Mouse (Mus musculus): ENCODE results near the gene Ldb1. TPM values are rescaled to one million over a fixed set of nuclear protein-coding genes. Genes with fewer than 3 reads are reported as not detected.

Gene Ldb1
- polyA plus RNA-seq, 1 experiment = 65.5 TPM

- Histone ChIP-seq H3K36me3 (ENCODE audit: control insufficient read depth) (peaks cover under 1% of the 10 kb centered on the region; the same call in 1 of the 2 replicates), H3K27me3 (ENCODE audit: control insufficient read depth) (peaks cover 41% of the 10 kb centered on the region), H3K4me1 (ENCODE audit: control insufficient read depth) (peaks cover 49% of the 10 kb centered on the region), H3K9me3 (ENCODE audit: control insufficient read depth, low read length) (no peaks in the 10 kb centered on the region), H3K4me3 (replicated peaks) (no peak overlapping the region)
- TF ChIP-seq TAL1 (IDR thresholded peaks at IDR 0.05; ENCODE audit: low read length) (no peak), GATA1 (IDR thresholded peaks at IDR 0.05; ENCODE audit: low read length) (no peak)
These were observed 2.4 kb upstream of the Ldb1 start for GRCm38 (mm10) chr19:46047426-46047825.

- H3K4me3 ChIP-seq (replicated peaks) = no peak overlapping the region
- peaks cover 2% of the 10 kb centered on the region; the same call in 1 of the 2 replicates for H3K36me3 ChIP-seq (ENCODE audit: control insufficient read depth)
- peaks cover 41% of the 10 kb centered on the region for H3K27me3 ChIP-seq (ENCODE audit: control insufficient read depth)
- no peaks in the 10 kb centered on the region for H3K9me3 ChIP-seq (ENCODE audit: control insufficient read depth, low read length)
- TF ChIP-seq GATA1 (IDR thresholded peaks at IDR 0.05; ENCODE audit: low read length) (no peak), TAL1 (IDR thresholded peaks at IDR 0.05; ENCODE audit: low read length) (no peak)
- H3K4me1 ChIP-seq (ENCODE audit: control insufficient read depth) = peaks cover 57% of the 10 kb centered on the region
These were observed 1.6 kb upstream of the Ldb1 start for GRCm38 (mm10) chr19:46046621-46047025.

DNA sequence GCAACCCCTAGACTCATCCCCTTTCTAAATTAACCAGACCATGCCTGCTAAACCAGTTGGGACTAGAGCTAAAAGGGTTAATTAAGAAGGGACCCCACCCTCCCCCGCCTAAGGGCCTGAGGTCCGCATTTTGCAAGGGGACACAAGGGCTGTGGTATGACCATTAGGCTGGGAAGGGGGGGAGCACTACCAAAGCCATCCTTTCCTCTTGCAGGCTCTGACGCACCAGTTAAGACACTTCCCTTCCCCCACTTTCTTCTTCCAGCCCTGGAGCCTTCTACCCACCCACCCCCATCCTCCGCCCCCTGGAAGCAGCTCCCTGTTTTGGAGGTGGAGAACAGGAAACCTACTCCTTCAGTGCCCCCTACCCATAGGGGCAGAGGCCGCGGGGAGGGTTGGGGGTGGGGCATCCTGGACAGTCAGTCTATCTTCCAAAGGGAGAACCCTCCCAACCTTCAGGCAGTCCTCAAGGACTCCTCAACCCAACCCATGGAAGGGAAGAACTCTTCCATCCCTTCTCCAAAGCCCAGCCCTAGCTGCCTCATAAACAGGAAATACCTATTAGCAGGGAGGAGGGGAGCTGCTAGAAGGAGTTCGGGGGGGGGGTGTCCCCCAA is 790 bp upstream of the Ldb1 start:
- peaks cover 4% of the 10 kb centered on the region for H3K36me3 ChIP-seq (ENCODE audit: control insufficient read depth)
- H3K9me3 ChIP-seq (ENCODE audit: control insufficient read depth, low read length) = no peaks in the 10 kb centered on the region
- peaks cover 66% of the 10 kb centered on the region for H3K4me1 ChIP-seq (ENCODE audit: control insufficient read depth)
- H3K27me3 ChIP-seq (ENCODE audit: control insufficient read depth) = peaks cover 41% of the 10 kb centered on the region
- peak overlapping the region; percentile 84 for H3K4me3 ChIP-seq (replicated peaks)
- no peak for TF ChIP-seq GATA1 (IDR thresholded peaks at IDR 0.05; ENCODE audit: low read length)
- TF ChIP-seq TAL1 (IDR thresholded peaks at IDR 0.05; ENCODE audit: low read length) = no peak

DNA sequence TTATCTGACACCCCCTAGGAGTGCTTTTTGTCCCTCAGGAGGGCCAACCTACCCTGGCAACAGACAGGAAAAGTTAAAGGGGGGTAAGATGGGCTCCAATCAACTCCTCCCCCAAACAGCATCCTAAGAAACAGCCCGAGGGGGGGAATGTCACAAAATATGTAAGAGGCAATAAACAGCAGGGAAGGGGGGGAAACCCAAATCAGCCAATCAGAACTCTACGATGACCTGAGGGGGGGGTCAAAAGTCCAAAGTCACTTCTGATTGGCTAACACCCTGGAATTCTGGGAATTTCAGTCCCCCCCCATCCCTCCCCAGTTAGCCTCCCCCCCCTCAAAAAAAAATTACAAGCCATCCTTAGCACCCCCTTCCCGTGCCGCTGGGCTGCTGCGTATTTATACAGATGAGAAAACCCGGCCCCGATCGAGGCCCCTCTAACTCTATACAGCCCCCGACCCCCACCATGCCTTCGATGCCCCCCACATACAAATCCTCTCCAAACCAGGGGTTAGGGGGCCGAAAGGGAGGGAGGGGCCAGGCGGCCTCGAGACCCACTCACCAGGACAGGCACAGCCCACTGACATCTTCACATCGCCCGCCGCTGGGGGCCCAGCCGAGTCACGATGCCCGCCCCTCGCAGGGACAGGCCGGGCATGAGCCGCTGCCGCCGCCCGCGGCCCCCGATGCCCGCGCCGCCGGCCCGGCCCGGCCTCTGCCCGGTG is 582 bp downstream of the Ldb1 start, which contains the start of gene Pprc1:
TSS of gene Pprc1 (plus strand) at position 616 of the 722 bp plus-strand sequence.
- H3K27me3 ChIP-seq (ENCODE audit: control insufficient read depth) = peaks cover 37% of the 10 kb centered on the region
- H3K36me3 ChIP-seq (ENCODE audit: control insufficient read depth) = peaks cover 4% of the 10 kb centered on the region
- H3K4me1 ChIP-seq (ENCODE audit: control insufficient read depth) = peaks cover 75% of the 10 kb centered on the region
- H3K9me3 ChIP-seq (ENCODE audit: control insufficient read depth, low read length) = no peaks in the 10 kb centered on the region
- TF ChIP-seq TAL1 (IDR thresholded peaks at IDR 0.05; ENCODE audit: low read length) (no peak), GATA1 (IDR thresholded peaks at IDR 0.05; ENCODE audit: low read length) (no peak)
- H3K4me3 ChIP-seq (replicated peaks) = peak within 1 kb of the TSS; percentile 84

DNA sequence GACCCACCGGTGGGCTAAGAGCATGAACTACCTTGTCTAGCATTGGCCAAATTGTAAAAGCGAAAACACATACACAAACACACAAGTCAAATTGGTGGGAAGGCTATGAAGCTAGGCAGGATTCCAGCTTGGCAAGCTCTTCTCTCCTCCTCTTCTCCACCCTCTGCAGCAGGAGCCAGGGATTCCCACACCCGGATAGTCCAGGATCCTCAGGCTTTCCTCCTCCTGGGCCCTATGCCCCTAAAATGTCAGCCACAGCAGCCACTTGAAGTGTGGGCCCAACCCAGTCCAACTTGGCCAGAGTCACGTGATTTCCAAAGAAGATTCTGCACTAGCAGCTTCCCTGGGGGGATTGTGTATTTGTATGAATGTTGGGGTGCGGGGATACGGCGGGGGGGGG is 1.6 kb downstream of the Ldb1 start:
- H3K4me1 ChIP-seq (ENCODE audit: control insufficient read depth) = peaks cover 81% of the 10 kb centered on the region
- peaks cover 34% of the 10 kb centered on the region for H3K27me3 ChIP-seq (ENCODE audit: control insufficient read depth)
- H3K4me3 ChIP-seq (replicated peaks) = no peak overlapping the region
- TF ChIP-seq TAL1 (IDR thresholded peaks at IDR 0.05; ENCODE audit: low read length) (no peak), GATA1 (IDR thresholded peaks at IDR 0.05; ENCODE audit: low read length) (no peak)
- H3K9me3 ChIP-seq (ENCODE audit: control insufficient read depth, low read length) = no peaks in the 10 kb centered on the region
- H3K36me3 ChIP-seq (ENCODE audit: control insufficient read depth) = peaks cover 6% of the 10 kb centered on the region

DNA sequence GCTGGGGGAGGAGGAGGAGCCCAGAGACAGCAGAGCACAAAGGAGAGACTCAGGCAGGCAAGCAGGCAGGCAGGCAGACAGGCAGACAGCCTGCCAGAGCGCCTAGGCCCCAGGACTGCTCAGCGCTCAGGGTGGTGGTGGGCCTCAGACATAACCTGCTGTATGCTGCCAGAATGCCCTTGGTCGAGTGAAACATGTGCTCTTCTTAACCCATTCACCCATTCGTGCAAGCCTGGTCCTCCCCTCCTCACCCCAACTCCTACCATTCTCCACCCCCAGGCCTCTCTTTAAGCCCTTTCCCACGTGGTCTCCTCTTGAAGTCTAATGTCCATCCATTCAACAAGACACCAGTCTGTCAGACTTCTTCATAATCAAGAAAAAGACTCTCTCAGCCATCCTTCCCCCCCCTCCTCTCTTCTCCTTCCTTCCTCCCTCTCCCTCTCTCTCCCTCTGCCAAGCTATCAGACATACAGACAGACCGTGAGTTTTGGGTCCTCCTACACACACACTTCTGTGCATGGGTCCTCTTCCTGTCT is 2.5 kb downstream of the Ldb1 start:
- TF ChIP-seq TAL1 (IDR thresholded peaks at IDR 0.05; ENCODE audit: low read length) = no peak
- no peak for TF ChIP-seq GATA1 (IDR thresholded peaks at IDR 0.05; ENCODE audit: low read length)
- peaks cover 7% of the 10 kb centered on the region for H3K36me3 ChIP-seq (ENCODE audit: control insufficient read depth)
- H3K4me3 ChIP-seq (replicated peaks) = peak overlapping the region; percentile 33
- peaks cover 86% of the 10 kb centered on the region for H3K4me1 ChIP-seq (ENCODE audit: control insufficient read depth)
- H3K9me3 ChIP-seq (ENCODE audit: control insufficient read depth, low read length) = no peaks in the 10 kb centered on the region
- H3K27me3 ChIP-seq (ENCODE audit: control insufficient read depth) = peaks cover 30% of the 10 kb centered on the region

DNA sequence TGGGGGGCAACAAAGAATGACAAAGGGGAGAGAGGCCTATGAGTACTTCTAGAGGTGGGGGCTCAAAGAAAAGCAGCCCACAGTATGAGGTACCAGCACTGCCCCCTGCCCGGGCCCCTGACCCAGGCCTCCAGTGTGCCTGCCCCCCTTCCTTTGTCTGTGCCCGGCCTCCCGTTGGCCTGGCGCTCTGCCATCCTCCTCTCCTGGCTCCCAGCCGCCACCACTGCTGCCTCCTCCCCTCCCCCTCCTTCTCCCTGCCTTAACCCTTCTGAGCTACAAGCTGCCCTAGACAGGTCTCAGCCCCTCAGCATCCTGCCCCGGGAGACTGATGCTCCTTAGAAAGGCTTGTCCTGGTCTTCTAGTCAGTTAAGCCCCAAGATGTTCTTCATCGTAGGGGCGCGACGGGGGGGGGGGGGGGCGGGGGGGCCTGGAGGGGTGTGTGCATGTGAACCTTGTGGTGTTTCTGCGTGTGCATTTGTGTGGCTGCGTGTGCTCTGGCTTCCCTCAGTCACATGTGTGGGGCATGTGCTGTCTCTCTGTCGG is 3.0 kb downstream of the Ldb1 start:
- H3K4me3 ChIP-seq (replicated peaks) = peak overlapping the region; percentile 48
- TF ChIP-seq TAL1 (IDR thresholded peaks at IDR 0.05; ENCODE audit: low read length) (no peak), GATA1 (IDR thresholded peaks at IDR 0.05; ENCODE audit: low read length) (no peak)
- H3K27me3 ChIP-seq (ENCODE audit: control insufficient read depth) = peaks cover 24% of the 10 kb centered on the region
- no peaks in the 10 kb centered on the region for H3K9me3 ChIP-seq (ENCODE audit: control insufficient read depth, low read length)
- peaks cover 91% of the 10 kb centered on the region for H3K4me1 ChIP-seq (ENCODE audit: control insufficient read depth)
- H3K36me3 ChIP-seq (ENCODE audit: control insufficient read depth) = peaks cover 12% of the 10 kb centered on the region

DNA sequence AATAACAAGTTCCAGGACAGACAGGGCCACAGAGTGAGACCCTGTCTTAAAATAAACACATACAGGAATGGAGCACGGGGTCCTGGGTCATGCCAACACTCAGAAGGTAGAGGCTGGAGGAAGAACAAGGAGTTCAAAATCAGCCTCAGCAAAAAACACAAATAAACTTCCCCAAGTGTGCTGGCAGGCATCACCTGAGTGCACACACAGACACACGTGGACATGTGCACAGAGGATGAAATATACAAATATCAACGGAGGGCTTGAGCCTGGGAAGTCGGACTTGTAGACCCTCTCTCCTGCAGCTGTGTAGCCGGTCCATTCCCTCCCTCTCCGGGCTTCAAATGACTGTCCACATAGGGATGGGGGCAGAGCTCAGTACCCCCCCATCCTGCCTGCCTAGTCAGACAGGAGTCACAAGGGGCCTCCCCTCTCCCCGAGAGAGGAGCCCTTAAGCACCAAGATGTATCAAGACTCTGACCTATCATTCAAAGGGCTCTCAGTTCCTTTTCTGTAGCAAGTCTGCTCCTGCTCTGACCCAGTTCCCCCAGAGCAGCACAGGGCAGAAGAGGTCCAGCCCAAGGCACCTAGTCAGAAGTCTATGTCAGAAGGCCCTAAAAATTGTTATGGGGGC is 3.6 kb downstream of the Ldb1 start:
- TF ChIP-seq GATA1 (IDR thresholded peaks at IDR 0.05; ENCODE audit: low read length) (no peak), TAL1 (IDR thresholded peaks at IDR 0.05; ENCODE audit: low read length) (no peak)
- Histone ChIP-seq H3K4me1 (ENCODE audit: control insufficient read depth) (peaks cover 94% of the 10 kb centered on the region), H3K4me3 (replicated peaks) (no peak overlapping the region)

More for the DNA sequence above, 3.6 kb downstream of the Ldb1 start:
- H3K9me3 ChIP-seq (ENCODE audit: control insufficient read depth, low read length) = no peaks in the 10 kb centered on the region
- H3K36me3 ChIP-seq (ENCODE audit: control insufficient read depth) = peaks cover 18% of the 10 kb centered on the region
- peaks cover 18% of the 10 kb centered on the region for H3K27me3 ChIP-seq (ENCODE audit: control insufficient read depth)

Data from erythroblast, embryonic 14.5 days (primary cell).